In genomic region chr4:126466251-126466750, GRCm38 (mm10) we compare ENCODE assay signal across 8 mouse cellular contexts. TPM values are rescaled to one million over a fixed set of nuclear protein-coding genes. Genes with fewer than 3 reads are reported as not detected.
A peak's percentile ranks its signal among the peaks of the same experiment; 100 is the strongest.
DNase-seq lines count a peak whose midpoint lies in the region; ATAC-seq lines count a peak whose summit lies in the region.

No protein-coding gene starts in this region.

- peak overlapping the region in 1 of 2 experiments; percentile 5; a peak in 1 of 4 replicates for H3K27ac ChIP-seq in heart, embryonic 14.5 days (replicated peaks in 1 of 2; ENCODE audit: control insufficient read depth in 1 of 2, insufficient read depth in 1 of 2, low read depth in 2 of 2, low read length in 2 of 2)
- H3K27ac ChIP-seq in hindbrain, embryonic 13.5 days: peak overlapping the region; percentile 99
- H3K27ac ChIP-seq in midbrain, embryonic 13.5 days: peak overlapping the region; percentile 95

- no peaks in the 10 kb centered on the region for H3K27me3 ChIP-seq in heart, embryonic 14.5 days (ENCODE audit: control insufficient read depth, insufficient read depth, low read length)
- H3K27me3 ChIP-seq in hindbrain, embryonic 13.5 days: no peaks in the 10 kb centered on the region
- H3K27me3 ChIP-seq in midbrain, embryonic 13.5 days: no peaks in the 10 kb centered on the region

- H3K4me2 ChIP-seq in heart, embryonic 14.5 days (ENCODE audit: low read length): peak overlapping the region; percentile 23
- peak overlapping the region; percentile 69 for H3K4me2 ChIP-seq in hindbrain, embryonic 13.5 days
- H3K4me2 ChIP-seq in midbrain, embryonic 13.5 days (replicated peaks): peak overlapping the region; percentile 79

- intact Hi-C loops in left cerebral cortex, postnatal 25 days (cut with DNase I): no loop called here
- intact Hi-C loops in gastrocnemius, postnatal 14 days (cut with DNase I; ENCODE audit: low total_unique reads): no loop called here

- H3K4me1 ChIP-seq in heart, embryonic 14.5 days (ENCODE audit: control insufficient read depth in 2 of 2, insufficient read depth in 2 of 2, low read length in 2 of 2): peaks cover 23 to 24% of the 10 kb centered on the region in 2 experiments
- peaks cover 57% of the 10 kb centered on the region for H3K4me1 ChIP-seq in hindbrain, embryonic 13.5 days (replicated peaks)
- H3K4me1 ChIP-seq in midbrain, embryonic 13.5 days (replicated peaks): peaks cover 68% of the 10 kb centered on the region

- WGBS in heart, embryonic 14.5 days: 34% methylated on average over 8 of the region's 8 CpGs
- 8% methylated on average over 8 of the region's 8 CpGs for WGBS in hindbrain, embryonic 13.5 days
- WGBS in midbrain, embryonic 13.5 days: 5% methylated on average over 8 of the region's 8 CpGs

- no peak for ATAC-seq in heart, embryonic 14.5 days (ENCODE audit: insufficient number of reproducible peaks, insufficient read depth, low FRiP score, low read depth)
- ATAC-seq in hindbrain, embryonic 13.5 days (ENCODE audit: low FRiP score): no peak
- ATAC-seq in midbrain, embryonic 13.5 days: no peak

- H3K4me3 ChIP-seq in heart, embryonic 14.5 days (ENCODE audit: control insufficient read depth in 1 of 2, insufficient read depth in 1 of 2, low read depth in 1 of 2, low read length in 2 of 2): no peak overlapping the region
- peak overlapping the region; percentile 96 for H3K4me3 ChIP-seq in hindbrain, embryonic 13.5 days
- peak overlapping the region; percentile 64 for H3K4me3 ChIP-seq in midbrain, embryonic 13.5 days (replicated peaks)

- peak overlapping the region; percentile 25; the same call in 1 of the 2 replicates for H3K9ac ChIP-seq in heart, embryonic 14.5 days (ENCODE audit: low read length)
- H3K9ac ChIP-seq in hindbrain, embryonic 13.5 days: peak overlapping the region; percentile 76
- H3K9ac ChIP-seq in midbrain, embryonic 13.5 days (replicated peaks): peak overlapping the region; percentile 66

- H3K9me3 ChIP-seq in heart, embryonic 14.5 days (ENCODE audit: control insufficient read depth, low read length): no peaks in the 10 kb centered on the region
- H3K9me3 ChIP-seq in hindbrain, embryonic 13.5 days: no peaks in the 10 kb centered on the region
- no peaks in the 10 kb centered on the region for H3K9me3 ChIP-seq in midbrain, embryonic 13.5 days

- H3K36me3 ChIP-seq in heart, embryonic 14.5 days (ENCODE audit: control insufficient read depth, insufficient read depth, low read length): no peaks in the 10 kb centered on the region
- no peaks in the 10 kb centered on the region for H3K36me3 ChIP-seq in hindbrain, embryonic 13.5 days
- peaks cover 7% of the 10 kb centered on the region; the same call in 1 of the 2 replicates for H3K36me3 ChIP-seq in midbrain, embryonic 13.5 days

- no peak for DNase-seq in heart, adult 11 months
- DNase-seq in R1 (ENCODE audit: low read depth, low spot score): peak; percentile 52
- no peak for DNase-seq in left cerebral cortex, postnatal 25 days (ENCODE audit: low spot score in 2 of 2)
- DNase-seq in gastrocnemius, postnatal 14 days: no peak
- DNase-seq in layer of hippocampus, adult 9-11 months: no peak

RNA-seq across cellular contexts. Expression of gene Ago1, which starts 2.1 kb away (rescaled TPM):
- 4.2 and 4.8 TPM in 2 replicates for polyA plus RNA-seq in heart, embryonic 14.5 days (2014; fragmentation: Nextera tagmentation; extraction: Ambion mirVana)
- 13.5 and 15.3 TPM in 2 replicates for polyA plus RNA-seq in hindbrain, embryonic 13.5 days (2015; fragmentation: Nextera tagmentation; extraction: Ambion mirVana)
- polyA plus RNA-seq in midbrain, embryonic 13.5 days (2015; fragmentation: Nextera tagmentation; extraction: Ambion mirVana): 18.5 and 19.5 TPM in 2 replicates
- 10 to 100 TPM; 45.7 to 47.2 TPM for total RNA-seq in left cerebral cortex, postnatal 25 days (2021)
- total RNA-seq in gastrocnemius, postnatal 14 days (2021): 1 to 10 TPM; 6.8 to 7.9 TPM

RNA-seq across cellular contexts. Expression of gene Ago3, which starts 36.9 kb away (rescaled TPM):
- polyA plus RNA-seq in heart, embryonic 14.5 days (2014; fragmentation: Nextera tagmentation; extraction: Ambion mirVana): 11.1 and 12.0 TPM in 2 replicates
- 15.7 and 18.2 TPM in 2 replicates for polyA plus RNA-seq in hindbrain, embryonic 13.5 days (2015; fragmentation: Nextera tagmentation; extraction: Ambion mirVana)
- polyA plus RNA-seq in midbrain, embryonic 13.5 days (2015; fragmentation: Nextera tagmentation; extraction: Ambion mirVana): 17.7 and 18.4 TPM in 2 replicates
- total RNA-seq in left cerebral cortex, postnatal 25 days (2021): 10 to 100 TPM; 35.9 to 36.0 TPM
- 1 to 10 TPM; 6.4 to 7.8 TPM for total RNA-seq in gastrocnemius, postnatal 14 days (2021)

Comparison
In these comparisons a context has a peak if more than half of its experiments do, and no peak if none do; other contexts are left out.
1. H3K4me2 ChIP-seq: peak in every context shown above with its lines; median percentile 79 in midbrain, embryonic 13.5 days; 69 in hindbrain, embryonic 13.5 days; 23 in heart, embryonic 14.5 days.
2. H3K4me3 ChIP-seq: peak in hindbrain, embryonic 13.5 days (single experiment) and midbrain, embryonic 13.5 days (single experiment); none in heart, embryonic 14.5 days (0 of 2).
3. H3K9ac ChIP-seq: peak in every context shown above with its lines; median percentile 76 in hindbrain, embryonic 13.5 days; 66 in midbrain, embryonic 13.5 days; 25 in heart, embryonic 14.5 days.